Mouse (Mus musculus): ENCODE results near the gene Gm3106. TPM values are rescaled to one million over a fixed set of nuclear protein-coding genes. Genes with fewer than 3 reads are reported as not detected.

Gene Gm3106
- not detected in 4 replicates for total RNA-seq (2023; ENCODE audit: inconsistent age)

DNA sequence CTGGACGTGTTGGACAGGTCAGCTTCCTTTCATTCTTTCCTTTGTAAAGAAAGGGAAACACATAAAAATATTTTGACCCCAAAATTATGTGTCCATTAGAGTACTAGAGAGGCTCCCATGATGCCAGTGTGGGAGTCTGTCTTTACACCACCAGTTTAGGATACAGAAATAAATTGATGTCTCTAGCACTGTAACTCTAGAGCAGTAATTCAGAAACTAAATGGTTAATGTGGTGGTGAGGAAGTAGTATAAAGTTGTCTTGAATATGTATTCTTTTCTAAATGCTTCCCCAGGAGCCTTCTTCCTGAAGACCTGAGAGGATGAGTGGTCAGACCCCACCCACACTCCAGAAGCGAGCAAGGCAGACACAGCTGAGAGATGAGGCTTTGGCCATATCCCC is at the start of gene Gm3106:
Gene Gm3106 (plus strand): TSS at position 301 of the 400 bp plus-strand sequence.

Other genes with a start within 250 kb of the Gm3106 start
- not detected in 4 replicates for gene BC061212, start 147.5 kb upstream of the Gm3106 start, total RNA-seq (2023; ENCODE audit: inconsistent age)
- gene Gm6351, start 141.6 kb upstream of the Gm3106 start, total RNA-seq (2023; ENCODE audit: inconsistent age): not detected in 4 replicates
- not detected in 4 replicates for gene A430089I19Rik, start 88.8 kb downstream of the Gm3106 start, total RNA-seq (2023; ENCODE audit: inconsistent age)
- not detected in 4 replicates for gene Gm6502, start 96.4 kb downstream of the Gm3106 start, total RNA-seq (2023; ENCODE audit: inconsistent age)
- 0.26 to 0.42 TPM in 2 of 4 replicates, not detected in the others for gene AA792892, start 121.7 kb downstream of the Gm3106 start, total RNA-seq (2023; ENCODE audit: inconsistent age)
- not detected in 4 replicates for gene Gm7682, start 227.8 kb downstream of the Gm3106 start, total RNA-seq (2023; ENCODE audit: inconsistent age)